Mouse (Mus musculus): Measurements from ENCODE around the gene Pou3f1. TPM values are rescaled to one million over a fixed set of nuclear protein-coding genes. Genes with fewer than 3 reads are reported as not detected.

Gene Pou3f1
- polyA plus RNA-seq, 1 experiment from 2014 or later: 0.10 TPM

- peaks cover 13% of the 10 kb centered on the region; the same call in 1 of the 2 replicates for H3K36me3 ChIP-seq (ENCODE audit: insufficient read depth, low read length)
- no peak for DNase-seq (ENCODE audit: low spot score)
- H3K4me1 ChIP-seq (ENCODE audit: insufficient read depth, low read depth, low read length): no peaks in the 10 kb centered on the region
- peaks cover 12% of the 10 kb centered on the region; the same call in 1 of the 2 replicates for H3K27me3 ChIP-seq (replicated peaks; ENCODE audit: insufficient read depth, low read length)
- no peak overlapping the region for H3K27ac ChIP-seq (ENCODE audit: low read length)
- 87% methylated on average over 6 of the region's 6 CpGs for WGBS
- ATAC-seq: no peak
- H3K4me3 ChIP-seq (ENCODE audit: low read depth, low read length): no peak overlapping the region
- no peaks in the 10 kb centered on the region for H3K9me3 ChIP-seq (ENCODE audit: low read length)
- H3K9ac ChIP-seq (replicated peaks; ENCODE audit: low read depth): no peak overlapping the region
- no peak overlapping the region for H3K4me2 ChIP-seq (replicated peaks; ENCODE audit: low read depth, low read length)
- TF ChIP-seq CTCF (IDR thresholded peaks at IDR 0.05) (no peak), EP300 (IDR thresholded peaks at IDR 0.05) (no peak)
Measured at GRCm38 (mm10) chr4:124675958-124676357, 19.4 kb downstream of the Pou3f1 start.

- H3K36me3 ChIP-seq (ENCODE audit: insufficient read depth, low read length): peaks cover 19% of the 10 kb centered on the region; the same call in 1 of the 2 replicates
- no peak overlapping the region for H3K9ac ChIP-seq (replicated peaks; ENCODE audit: low read depth)
- H3K4me3 ChIP-seq (ENCODE audit: low read depth, low read length): no peak overlapping the region
- H3K27me3 ChIP-seq (replicated peaks; ENCODE audit: insufficient read depth, low read length): no peaks in the 10 kb centered on the region
- 51% methylated on average over 7 of the region's 7 CpGs for WGBS
- H3K9me3 ChIP-seq (ENCODE audit: low read length): no peaks in the 10 kb centered on the region
- H3K4me1 ChIP-seq (ENCODE audit: insufficient read depth, low read depth, low read length): no peaks in the 10 kb centered on the region
- DNase-seq (ENCODE audit: low spot score) (peak; percentile 68), ATAC-seq (no peak)
- H3K27ac ChIP-seq (ENCODE audit: low read length): no peak overlapping the region
- TF ChIP-seq EP300 (IDR thresholded peaks at IDR 0.05): no peak
- TF ChIP-seq CTCF (IDR thresholded peaks at IDR 0.05): peak; percentile 70
- H3K4me2 ChIP-seq (replicated peaks; ENCODE audit: low read depth, low read length): no peak overlapping the region
Measured at GRCm38 (mm10) chr4:124682270-124682669, 25.7 kb downstream of the Pou3f1 start.

- 89% methylated on average over 4 of the region's 4 CpGs for WGBS
- Histone ChIP-seq H3K4me2 (replicated peaks; ENCODE audit: low read depth, low read length) (no peak overlapping the region), H3K4me3 (ENCODE audit: low read depth, low read length) (no peak overlapping the region), H3K27ac (ENCODE audit: low read length) (no peak overlapping the region), H3K9me3 (ENCODE audit: low read length) (no peaks in the 10 kb centered on the region), H3K27me3 (replicated peaks; ENCODE audit: insufficient read depth, low read length) (no peaks in the 10 kb centered on the region), H3K4me1 (ENCODE audit: insufficient read depth, low read depth, low read length) (no peaks in the 10 kb centered on the region), H3K36me3 (ENCODE audit: insufficient read depth, low read length) (peaks cover 19% of the 10 kb centered on the region; the same call in 1 of the 2 replicates), H3K9ac (replicated peaks; ENCODE audit: low read depth) (no peak overlapping the region)
- DNase-seq (ENCODE audit: low spot score) (no peak), ATAC-seq (no peak)
- no peak for TF ChIP-seq EP300 (IDR thresholded peaks at IDR 0.05)
- TF ChIP-seq CTCF (IDR thresholded peaks at IDR 0.05): no peak
Measured at GRCm38 (mm10) chr4:124683474-124683873, 26.9 kb downstream of the Pou3f1 start.

DNA sequence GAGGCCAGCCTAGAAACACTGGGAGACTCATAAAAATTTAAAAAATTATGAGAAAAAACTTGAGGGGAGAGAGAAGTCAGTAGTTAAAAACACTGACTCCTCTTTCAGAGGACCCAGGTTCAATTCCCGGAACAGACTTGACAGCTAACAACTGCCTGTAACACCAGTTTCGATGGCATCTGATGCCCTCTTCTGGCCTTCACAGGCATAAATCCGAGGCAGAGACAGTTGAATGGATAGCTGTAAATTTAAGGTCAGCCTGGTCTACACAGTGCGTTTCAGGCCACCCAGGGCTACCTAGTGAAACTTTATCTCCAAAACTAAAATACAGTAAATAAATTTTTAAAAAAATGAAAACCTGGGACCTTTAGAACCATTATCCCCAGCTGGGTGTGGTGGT is 28.4 kb downstream of the Pou3f1 start:
- Histone ChIP-seq H3K9ac (replicated peaks; ENCODE audit: low read depth) (no peak overlapping the region), H3K36me3 (ENCODE audit: insufficient read depth, low read length) (peaks cover 13% of the 10 kb centered on the region; the same call in 1 of the 2 replicates), H3K27ac (ENCODE audit: low read length) (no peak overlapping the region), H3K4me2 (replicated peaks; ENCODE audit: low read depth, low read length) (no peak overlapping the region), H3K9me3 (ENCODE audit: low read length) (no peaks in the 10 kb centered on the region), H3K4me1 (ENCODE audit: insufficient read depth, low read depth, low read length) (no peaks in the 10 kb centered on the region), H3K27me3 (replicated peaks; ENCODE audit: insufficient read depth, low read length) (no peaks in the 10 kb centered on the region), H3K4me3 (ENCODE audit: low read depth, low read length) (no peak overlapping the region)
- ATAC-seq: no peak
- peak; percentile 53 for TF ChIP-seq CTCF (IDR thresholded peaks at IDR 0.05)
- TF ChIP-seq EP300 (IDR thresholded peaks at IDR 0.05): no peak
- DNase-seq (ENCODE audit: low spot score): no peak
- WGBS: 73% methylated on average over 4 of the region's 4 CpGs

DNA sequence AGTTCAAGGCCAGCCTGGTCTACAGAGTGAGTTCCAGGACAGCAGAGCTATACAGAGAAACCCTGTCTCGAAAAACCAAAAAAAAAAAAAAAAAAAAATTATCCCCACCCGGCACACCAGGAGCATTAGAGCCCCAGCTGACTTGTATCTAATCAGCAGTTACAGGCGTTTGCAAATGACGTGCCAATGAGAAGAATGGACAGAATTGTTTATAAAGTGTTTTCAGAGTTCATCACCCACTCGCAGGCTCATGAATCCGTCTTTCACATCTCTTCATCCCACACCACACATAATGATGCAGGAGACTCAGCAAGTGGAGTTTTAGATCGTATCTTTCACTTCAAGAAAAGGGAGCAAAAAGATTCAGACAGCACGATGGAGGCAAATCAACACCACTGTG is 28.8 kb downstream of the Pou3f1 start:
- Histone ChIP-seq H3K27ac (ENCODE audit: low read length) (no peak overlapping the region), H3K4me2 (replicated peaks; ENCODE audit: low read depth, low read length) (no peak overlapping the region), H3K9me3 (ENCODE audit: low read length) (no peaks in the 10 kb centered on the region), H3K4me3 (ENCODE audit: low read depth, low read length) (no peak overlapping the region), H3K27me3 (replicated peaks; ENCODE audit: insufficient read depth, low read length) (no peaks in the 10 kb centered on the region), H3K4me1 (ENCODE audit: insufficient read depth, low read depth, low read length) (no peaks in the 10 kb centered on the region), H3K36me3 (ENCODE audit: insufficient read depth, low read length) (peaks cover 9% of the 10 kb centered on the region; the same call in 1 of the 2 replicates), H3K9ac (replicated peaks; ENCODE audit: low read depth) (no peak overlapping the region)
- WGBS: 52% methylated on average over 8 of the region's 8 CpGs
- ATAC-seq: peak; percentile 65
- DNase-seq (ENCODE audit: low spot score): peak; percentile 63
- TF ChIP-seq EP300 (IDR thresholded peaks at IDR 0.05) (no peak), CTCF (IDR thresholded peaks at IDR 0.05) (no peak)

DNA sequence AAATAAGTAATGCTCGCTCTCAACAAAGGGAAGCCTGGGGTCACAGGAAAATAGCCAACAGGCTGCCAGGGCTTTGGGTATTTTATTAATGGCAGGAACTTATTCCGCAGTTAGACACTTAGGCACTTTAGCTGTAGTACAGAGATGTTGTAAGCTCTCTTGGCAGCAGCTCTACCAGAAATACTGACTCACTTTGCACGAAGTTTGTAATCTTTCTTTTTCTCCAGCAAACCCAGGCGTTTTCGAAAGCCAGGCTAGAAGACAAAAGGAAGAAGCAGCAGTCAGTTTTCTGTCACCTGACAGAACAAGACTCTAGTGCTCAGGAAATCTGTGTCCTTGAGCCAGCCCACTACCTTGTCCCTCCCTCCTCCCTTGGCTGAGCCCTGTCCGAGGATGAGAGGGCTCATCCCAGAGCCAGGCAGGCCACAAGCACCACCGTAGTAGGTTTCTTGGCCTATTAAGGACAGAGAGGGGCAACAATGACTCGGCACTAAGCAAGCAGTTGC is 29.3 kb downstream of the Pou3f1 start:
- 65% methylated on average over 8 of the region's 8 CpGs for WGBS
- H3K4me1 ChIP-seq (ENCODE audit: insufficient read depth, low read depth, low read length): no peaks in the 10 kb centered on the region
- no peak overlapping the region for H3K4me2 ChIP-seq (replicated peaks; ENCODE audit: low read depth, low read length)
- no peaks in the 10 kb centered on the region for H3K9me3 ChIP-seq (ENCODE audit: low read length)
- H3K27ac ChIP-seq (ENCODE audit: low read length): no peak overlapping the region
- no peaks in the 10 kb centered on the region for H3K27me3 ChIP-seq (replicated peaks; ENCODE audit: insufficient read depth, low read length)
- no peak for TF ChIP-seq CTCF (IDR thresholded peaks at IDR 0.05)
- TF ChIP-seq EP300 (IDR thresholded peaks at IDR 0.05): no peak
- no peak overlapping the region for H3K9ac ChIP-seq (replicated peaks; ENCODE audit: low read depth)
- H3K4me3 ChIP-seq (ENCODE audit: low read depth, low read length): no peak overlapping the region
- DNase-seq (ENCODE audit: low spot score) (peak; percentile 76), ATAC-seq (peak; percentile 71)
- H3K36me3 ChIP-seq (ENCODE audit: insufficient read depth, low read length): peaks cover 6% of the 10 kb centered on the region; the same call in 1 of the 2 replicates
